In genomic region chr19:5389647-5390046, GRCm38 (mm10) we compare ENCODE assay signal across 9 mouse cellular contexts. TPM values are rescaled to one million over a fixed set of nuclear protein-coding genes. Genes with fewer than 3 reads are reported as not detected.
DNase-seq lines count a peak whose midpoint lies in the region; ATAC-seq lines count a peak whose summit lies in the region.
"Had no signal": no experiment of that assay in that cellular context is flagged by ENCODE, and none has a peak within 500 bp of the region (broad histone marks: within the 10 kb centered on the region; RNA-seq: fewer than 3 reads in every experiment).

No protein-coding gene starts in this region.

- peak overlapping the region; percentile 92 for H3K4me3 ChIP-seq in embryonic facial prominence, embryonic 14.5 days (ENCODE audit: low read depth, low read length)
- H3K4me3 ChIP-seq in hindbrain, embryonic 13.5 days, result peak overlapping the region; percentile 99
- H3K4me3 ChIP-seq in liver, embryonic 12.5 days, result peak overlapping the region; percentile 98

- peaks cover 12% of the 10 kb centered on the region for H3K36me3 ChIP-seq in embryonic facial prominence, embryonic 14.5 days (ENCODE audit: control insufficient read depth, insufficient read depth, low read length)
- peaks cover 13% of the 10 kb centered on the region for H3K36me3 ChIP-seq in hindbrain, embryonic 13.5 days
- peaks cover 21% of the 10 kb centered on the region for H3K36me3 ChIP-seq in liver, embryonic 12.5 days

- H3K4me1 ChIP-seq in embryonic facial prominence, embryonic 14.5 days (ENCODE audit: control insufficient read depth, insufficient read depth, low read length), result peaks cover 18% of the 10 kb centered on the region
- peaks cover 37% of the 10 kb centered on the region for H3K4me1 ChIP-seq in hindbrain, embryonic 13.5 days (replicated peaks)
- H3K4me1 ChIP-seq in liver, embryonic 12.5 days, result peaks cover 38% of the 10 kb centered on the region

- peak overlapping the region; percentile 79 for H3K4me2 ChIP-seq in embryonic facial prominence, embryonic 14.5 days (ENCODE audit: low read depth, low read length)
- peak overlapping the region; percentile 97 for H3K4me2 ChIP-seq in hindbrain, embryonic 13.5 days
- peak overlapping the region; percentile 79 for H3K4me2 ChIP-seq in liver, embryonic 12.5 days

- H3K9me3 ChIP-seq in embryonic facial prominence, embryonic 14.5 days (ENCODE audit: control insufficient read depth, low read length), result no peaks in the 10 kb centered on the region
- no peaks in the 10 kb centered on the region for H3K9me3 ChIP-seq in hindbrain, embryonic 13.5 days
- H3K9me3 ChIP-seq in liver, embryonic 12.5 days (replicated peaks), result no peaks in the 10 kb centered on the region

- peaks cover 4% of the 10 kb centered on the region for H3K27me3 ChIP-seq in embryonic facial prominence, embryonic 14.5 days (replicated peaks; ENCODE audit: control insufficient read depth, insufficient read depth, low read length)
- no peaks in the 10 kb centered on the region for H3K27me3 ChIP-seq in hindbrain, embryonic 13.5 days
- H3K27me3 ChIP-seq in liver, embryonic 12.5 days (replicated peaks), result no peaks in the 10 kb centered on the region

- H3K9ac ChIP-seq in embryonic facial prominence, embryonic 14.5 days (ENCODE audit: low read depth, low read length), result peak overlapping the region; percentile 91
- peak overlapping the region; percentile 96 for H3K9ac ChIP-seq in hindbrain, embryonic 13.5 days
- H3K9ac ChIP-seq in liver, embryonic 12.5 days, result peak overlapping the region; percentile 95

- ATAC-seq in embryonic facial prominence, embryonic 14.5 days (ENCODE audit: low read depth), result no peak
- ATAC-seq in hindbrain, embryonic 13.5 days (ENCODE audit: low FRiP score), result no peak
- peak; percentile 59 for ATAC-seq in liver, embryonic 12.5 days

- peak; percentile 37 for DNase-seq in ovary, postnatal 14 days (ENCODE audit: low spot score)
- no peak for DNase-seq in ovary, postnatal 36 days (ENCODE audit: low spot score)
- no peak for DNase-seq in embryonic facial prominence, embryonic 14.5 days (ENCODE audit: low spot score)
- DNase-seq in naive thymus-derived CD4-positive, alpha-beta T cell, adult 2 months (ENCODE audit: low read depth), result peak; percentile 88
- peak; percentile 26 to 29 for DNase-seq in urinary bladder, postnatal 36 days (ENCODE audit: low spot score in 2 of 2)
- DNase-seq in left cerebral cortex, adult 8-10 months (ENCODE audit: low spot score in 2 of 2), result no peak

- H3K27ac ChIP-seq in embryonic facial prominence, embryonic 14.5 days (replicated peaks; ENCODE audit: low read depth, low read length), result peak overlapping the region; percentile 41; the same call in 1 of the 2 replicates
- no peak overlapping the region for H3K27ac ChIP-seq in hindbrain, embryonic 13.5 days
- peak overlapping the region; percentile 88 for H3K27ac ChIP-seq in liver, embryonic 12.5 days

- WGBS in embryonic facial prominence, embryonic 14.5 days, result 30% methylated on average over 12 of the region's 12 CpGs
- WGBS in hindbrain, embryonic 13.5 days, result 52% methylated on average over 12 of the region's 12 CpGs
- WGBS in liver, embryonic 12.5 days (ENCODE audit: insufficient replicate concordance), result 6% methylated on average over 12 of the region's 12 CpGs

RNA-seq across cellular contexts. Expression of gene Sart1, which starts 1.1 kb away (rescaled TPM):
- polyA plus RNA-seq in embryonic facial prominence, embryonic 14.5 days (2014; fragmentation: Nextera tagmentation; extraction: Ambion mirVana), result 50.3 and 65.9 TPM in 2 replicates
- 72.1 and 73.0 TPM in 2 replicates for polyA plus RNA-seq in hindbrain, embryonic 13.5 days (2015; fragmentation: Nextera tagmentation; extraction: Ambion mirVana)
- polyA plus RNA-seq in liver, embryonic 12.5 days (2016; fragmentation: Nextera tagmentation; extraction: Ambion mirVana), result 69.9 and 72.5 TPM in 2 replicates
- total RNA-seq in left cerebral cortex, adult 8-10 months (2022), result 100 to 1,000 TPM in 2 of 4 experiments, 10 to 100 TPM in 2; 85.6 to 109 (median 94.2) TPM

RNA-seq across cellular contexts. Expression of gene Tsga10ip, which starts 12.7 kb away (rescaled TPM):
- 0.53 TPM in 1 of 2 replicates, not detected in the other for polyA plus RNA-seq in embryonic facial prominence, embryonic 14.5 days (2014; fragmentation: Nextera tagmentation; extraction: Ambion mirVana)
- polyA plus RNA-seq in hindbrain, embryonic 13.5 days (2015; fragmentation: Nextera tagmentation; extraction: Ambion mirVana), result 0.18 TPM in 1 of 2 replicates, not detected in the other
- 0.22 TPM in 1 of 2 replicates, not detected in the other for polyA plus RNA-seq in liver, embryonic 12.5 days (2016; fragmentation: Nextera tagmentation; extraction: Ambion mirVana)
- not detected for total RNA-seq in left cerebral cortex, adult 8-10 months (2022)
- total RNA-seq: gastrocnemius, postnatal 4 days had no signal

RNA-seq across cellular contexts. Expression of gene Banf1, which starts 22.7 kb away (rescaled TPM):
- polyA plus RNA-seq in embryonic facial prominence, embryonic 14.5 days (2014; fragmentation: Nextera tagmentation; extraction: Ambion mirVana), result 375 and 387 TPM in 2 replicates
- 330 and 334 TPM in 2 replicates for polyA plus RNA-seq in hindbrain, embryonic 13.5 days (2015; fragmentation: Nextera tagmentation; extraction: Ambion mirVana)
- 365 and 372 TPM in 2 replicates for polyA plus RNA-seq in liver, embryonic 12.5 days (2016; fragmentation: Nextera tagmentation; extraction: Ambion mirVana)
- total RNA-seq in left cerebral cortex, adult 8-10 months (2022), result 10 to 100 TPM; 66.5 to 85.5 (median 77.9) TPM

RNA-seq across cellular contexts. Expression of gene Eif1ad, which starts 23.1 kb away (rescaled TPM):
- 35.0 and 35.7 TPM in 2 replicates for polyA plus RNA-seq in embryonic facial prominence, embryonic 14.5 days (2014; fragmentation: Nextera tagmentation; extraction: Ambion mirVana)
- 53.3 and 56.4 TPM in 2 replicates for polyA plus RNA-seq in hindbrain, embryonic 13.5 days (2015; fragmentation: Nextera tagmentation; extraction: Ambion mirVana)
- polyA plus RNA-seq in liver, embryonic 12.5 days (2016; fragmentation: Nextera tagmentation; extraction: Ambion mirVana), result 50.3 and 54.0 TPM in 2 replicates
- 10 to 100 TPM; 22.1 to 29.0 (median 23.8) TPM for total RNA-seq in left cerebral cortex, adult 8-10 months (2022)

RNA-seq across cellular contexts. Expression of gene Drap1, which starts 35.1 kb away (rescaled TPM):
- 191 and 195 TPM in 2 replicates for polyA plus RNA-seq in embryonic facial prominence, embryonic 14.5 days (2014; fragmentation: Nextera tagmentation; extraction: Ambion mirVana)
- 322 and 323 TPM in 2 replicates for polyA plus RNA-seq in hindbrain, embryonic 13.5 days (2015; fragmentation: Nextera tagmentation; extraction: Ambion mirVana)
- polyA plus RNA-seq in liver, embryonic 12.5 days (2016; fragmentation: Nextera tagmentation; extraction: Ambion mirVana), result 108 TPM in 2 replicates
- 100 to 1,000 TPM; 253 to 272 (median 266) TPM for total RNA-seq in left cerebral cortex, adult 8-10 months (2022)

Comparison
In these comparisons a context has a peak if more than half of its experiments do, and no peak if none do; other contexts are left out.
1. DNase-seq: peak in ovary, postnatal 14 days (single experiment), naive thymus-derived CD4-positive, alpha-beta T cell, adult 2 months (single experiment) and urinary bladder, postnatal 36 days (2 of 2); none in ovary, postnatal 36 days (single experiment), embryonic facial prominence, embryonic 14.5 days (single experiment) and left cerebral cortex, adult 8-10 months (0 of 2).
2. Peak in every context shown above with its lines, with median percentiles within 50 percentile points of each other: H3K4me2 ChIP-seq, H3K4me3 ChIP-seq and H3K9ac ChIP-seq.